Mouse (Mus musculus): ENCODE measurements around the gene Mfap3.
"Not testable (repeated sequence)": the region's sequence is repeated elsewhere in the genome, so short reads cannot be mapped to it uniquely, and the experiment has no call there.

The Mfap3 gene

DNA sequence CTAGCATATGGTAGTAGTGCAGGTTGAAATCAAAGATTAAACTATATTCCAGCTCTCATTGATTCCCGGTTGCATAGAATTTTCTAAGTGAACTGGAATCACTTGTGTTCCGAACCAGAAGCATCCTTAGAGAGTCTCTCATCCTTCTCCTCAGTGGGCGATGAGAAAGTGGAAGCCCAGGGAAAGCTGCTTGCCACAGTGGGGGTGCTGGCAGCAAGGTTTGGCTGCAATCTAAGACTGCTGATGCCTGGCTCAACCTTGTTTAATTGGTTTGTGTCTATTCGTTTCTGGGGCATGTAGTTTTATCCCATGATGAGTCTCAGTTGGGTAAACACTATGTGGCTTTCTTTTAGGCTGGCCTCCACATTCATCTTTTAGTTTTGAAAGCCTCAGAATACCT is 9.0 kb downstream of the Mfap3 start:
- DNase-seq (ENCODE audit: inconsistent age in 2 of 2, low spot score in 1 of 2): no peak

GRCm38 (mm10) chr11:57529111-57529510 is 10.6 kb downstream of the Mfap3 start:
- DNase-seq (ENCODE audit: inconsistent age in 2 of 2, low spot score in 1 of 2): no peak

DNA sequence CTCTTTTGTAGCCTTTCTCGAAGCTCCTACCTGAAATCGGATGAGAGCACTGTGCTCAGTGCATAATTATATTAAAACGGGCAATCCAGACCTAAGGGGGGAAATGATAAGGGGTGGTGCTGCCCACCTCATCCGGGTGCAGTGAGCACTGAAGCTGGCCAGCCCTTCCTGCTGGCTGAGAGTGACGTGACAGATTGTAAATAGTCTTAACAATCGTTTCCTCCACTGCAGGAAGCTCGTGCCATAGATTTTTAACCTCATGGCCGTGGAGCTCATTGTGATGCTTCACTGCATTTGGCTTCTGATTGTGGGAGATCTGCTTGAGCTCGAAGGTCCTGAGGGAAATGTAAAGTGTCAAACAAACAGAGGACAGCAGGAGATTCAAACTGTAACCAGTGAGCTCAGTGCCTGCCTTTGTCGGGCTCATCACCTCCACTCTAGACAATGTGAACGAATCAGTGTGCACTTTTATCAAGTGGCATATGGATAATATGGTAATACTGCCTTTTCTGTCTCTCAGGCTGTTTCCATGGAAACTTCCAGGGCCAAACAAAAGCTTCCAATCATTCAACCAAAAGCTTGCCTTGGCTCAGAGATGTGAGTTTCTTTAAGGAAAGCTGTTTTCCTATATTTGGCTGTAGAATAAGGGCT is 13.0 kb downstream of the Mfap3 start:
- DNase-seq (ENCODE audit: inconsistent age in 2 of 2, low spot score in 1 of 2): no peak

GRCm38 (mm10) chr11:57532306-57532705 is 13.8 kb downstream of the Mfap3 start:
- DNase-seq (ENCODE audit: inconsistent age in 2 of 2, low spot score in 1 of 2): no peak

GRCm38 (mm10) chr11:57535912-57536311 is 17.4 kb downstream of the Mfap3 start:
- no peak for DNase-seq (ENCODE audit: inconsistent age in 2 of 2, low spot score in 1 of 2)

- DNase-seq (ENCODE audit: inconsistent age in 2 of 2, low spot score in 1 of 2): no peak
These were observed 21.5 kb downstream of the Mfap3 start for GRCm38 (mm10) chr11:57539841-57540418.

GRCm38 (mm10) chr11:57540681-57541080 is 22.2 kb downstream of the Mfap3 start:
- no peak for DNase-seq (ENCODE audit: inconsistent age in 2 of 2, low spot score in 1 of 2)

DNA sequence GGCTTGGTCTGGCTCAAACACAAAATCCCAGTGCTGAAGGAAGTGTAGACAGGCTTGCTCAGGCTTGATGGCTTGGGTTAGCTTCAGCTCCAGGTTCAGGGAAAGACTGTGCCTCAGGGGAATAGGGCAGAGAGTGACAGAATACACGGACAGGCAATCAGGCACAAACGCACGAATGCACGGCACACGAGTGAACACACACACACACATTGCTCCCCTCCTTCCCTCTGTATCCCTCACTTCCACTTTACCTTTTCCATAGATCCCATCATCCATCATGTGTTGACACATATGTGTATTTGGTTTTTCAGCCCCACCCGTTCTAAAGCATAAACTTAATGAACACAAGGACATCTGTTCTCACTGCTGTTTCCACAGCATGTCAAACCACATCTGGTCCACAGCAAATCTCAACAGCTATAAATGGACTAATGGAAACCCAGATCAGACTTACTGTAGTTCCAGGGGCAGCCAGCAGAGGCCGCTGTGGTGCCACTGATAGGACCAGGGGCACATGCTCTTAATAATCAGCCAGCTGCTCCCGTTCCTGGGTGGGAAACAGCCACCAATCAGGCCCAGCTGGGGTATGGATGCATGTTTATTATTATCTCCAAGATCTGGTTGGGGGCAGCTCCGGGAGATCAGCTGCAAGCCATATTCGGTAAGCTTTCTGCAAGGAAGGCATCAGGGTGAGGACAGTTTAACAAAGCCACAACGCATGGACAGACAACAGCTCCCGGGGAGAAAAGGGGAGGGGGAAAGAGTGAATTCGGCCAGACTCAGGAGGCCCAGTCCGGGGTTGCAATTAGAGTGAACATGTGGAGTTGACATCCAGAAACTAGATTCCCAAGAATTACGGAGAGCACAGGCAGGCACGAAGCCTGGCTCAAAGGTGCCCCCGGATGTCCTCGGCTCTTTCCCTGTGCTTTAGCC is 30.4 kb downstream of the Mfap3 start:
- peak; percentile 78 to 94 for DNase-seq (ENCODE audit: inconsistent age in 2 of 2, low spot score in 1 of 2)

- DNase-seq (ENCODE audit: inconsistent age in 2 of 2, low spot score in 1 of 2): no peak
These were observed 31.8 kb downstream of the Mfap3 start for GRCm38 (mm10) chr11:57550230-57550629.

- peak; percentile 71 to 83 for DNase-seq (ENCODE audit: inconsistent age in 2 of 2, low spot score in 1 of 2)
These were observed 32.6 kb downstream of the Mfap3 start for GRCm38 (mm10) chr11:57551016-57551415.

DNA sequence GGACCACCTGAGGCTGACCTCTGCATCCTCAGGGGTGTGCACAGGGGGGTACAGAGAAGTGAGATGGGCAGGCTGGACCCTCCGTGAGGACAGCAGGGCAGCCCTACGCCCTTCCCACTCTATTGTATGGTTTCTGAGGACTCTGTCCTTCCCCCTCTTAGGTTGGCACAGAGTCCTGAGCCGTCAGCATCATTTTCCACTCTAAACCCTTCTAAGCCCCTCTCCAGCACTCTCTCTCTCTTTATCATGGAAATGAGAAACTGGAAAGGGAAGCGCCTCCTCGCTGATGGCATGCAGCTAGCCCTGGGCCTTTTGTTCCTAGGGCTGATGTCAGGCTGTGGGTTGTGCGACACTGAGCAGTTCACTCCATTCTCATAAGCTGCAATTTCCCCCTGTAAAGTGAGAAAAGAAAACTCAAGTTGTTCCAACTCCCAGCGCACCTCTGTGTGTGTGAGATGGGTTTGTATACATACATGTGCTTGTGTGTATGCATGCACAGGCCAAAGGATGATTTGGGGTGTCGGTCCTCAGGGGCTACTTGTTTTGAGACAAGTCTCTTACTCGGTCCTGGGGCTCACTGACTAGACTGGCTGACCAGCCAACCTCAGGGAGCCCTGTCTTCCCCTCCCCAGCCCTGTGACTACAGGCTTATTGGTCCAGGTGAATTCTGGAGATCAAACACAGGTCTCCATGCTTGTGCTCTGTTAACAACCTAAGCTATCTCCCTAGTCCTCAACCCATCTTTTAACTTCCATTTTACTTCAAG is 34.7 kb downstream of the Mfap3 start:
- no peak for DNase-seq (ENCODE audit: inconsistent age in 2 of 2, low spot score in 1 of 2)

GRCm38 (mm10) chr11:57557936-57558335 is 39.5 kb downstream of the Mfap3 start:
- not testable (repeated sequence) for DNase-seq (ENCODE audit: inconsistent age in 2 of 2, low spot score in 1 of 2)

GRCm38 (mm10) chr11:57564564-57564963 is 46.1 kb downstream of the Mfap3 start:
- DNase-seq (ENCODE audit: inconsistent age in 2 of 2, low spot score in 1 of 2): peak; percentile 56 to 57

GRCm38 (mm10) chr11:57566091-57567035 is 47.9 kb downstream of the Mfap3 start:
- no peak for DNase-seq (ENCODE audit: inconsistent age in 2 of 2, low spot score in 1 of 2)

DNA sequence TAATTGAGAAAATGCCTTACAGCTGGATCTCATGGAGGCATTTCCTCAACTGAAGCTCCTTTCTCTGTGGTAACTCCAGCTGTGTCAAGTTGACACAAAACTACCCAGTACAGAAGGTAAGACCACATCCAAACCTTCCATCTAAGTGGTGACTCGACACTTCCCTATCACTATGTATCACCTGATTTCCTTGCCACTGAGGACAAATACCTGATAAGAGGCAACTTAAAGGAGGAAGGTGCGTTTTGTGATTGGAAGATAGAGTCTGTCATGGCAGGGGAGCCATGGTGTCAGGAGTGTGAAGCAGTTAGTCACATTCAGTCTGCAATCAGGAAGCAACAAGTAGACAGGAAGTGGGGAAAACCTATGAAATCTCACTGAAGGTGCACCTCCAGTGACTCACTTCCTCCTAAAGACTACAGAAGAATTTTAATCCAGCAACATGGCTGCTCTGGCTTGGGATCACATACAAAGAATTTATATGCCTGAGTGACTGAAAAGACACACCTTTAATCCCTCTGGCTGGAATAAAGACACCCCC is 50.6 kb downstream of the Mfap3 start:
- DNase-seq (ENCODE audit: inconsistent age in 2 of 2, low spot score in 1 of 2): no peak

- DNase-seq (ENCODE audit: inconsistent age in 2 of 2, low spot score in 1 of 2): no peak
These were observed 52.6 kb downstream of the Mfap3 start for GRCm38 (mm10) chr11:57571035-57571434.

GRCm38 (mm10) chr11:57573686-57574274 is 55.3 kb downstream of the Mfap3 start:
- no peak for DNase-seq (ENCODE audit: inconsistent age in 2 of 2, low spot score in 1 of 2)

- DNase-seq (ENCODE audit: inconsistent age in 2 of 2, low spot score in 1 of 2): no peak
These were observed 58.5 kb downstream of the Mfap3 start for GRCm38 (mm10) chr11:57576871-57577515.
